Mouse (Mus musculus) testis, adult 2 months (tissue): ENCODE results near the gene Nfkb1. TPM values are rescaled to one million over a fixed set of nuclear protein-coding genes. Genes with fewer than 3 reads are reported as not detected.
A peak's percentile ranks its signal among the peaks of the same experiment; 100 is the strongest.

Source experiments
- H3K27ac ChIP-seq: fragments of 200-500 bp; 2 replicates; pipeline ENCODE4 v1.5.1; 2012; ENCODE audit warnings: low read depth, low read length; ENCODE audit not compliant: control insufficient read depth, insufficient read depth
- H3K27me3 ChIP-seq: fragments of 200-500 bp; 2 replicates; pipeline ENCODE4 v1.6.1; 2012; ENCODE audit warnings: mild to moderate bottlenecking, low read length, moderate library complexity; ENCODE audit not compliant: control insufficient read depth, insufficient read depth
- H3K36me3 ChIP-seq: fragments of 200-500 bp; 2 replicates; pipeline ENCODE4 v1.6.1; 2012; ENCODE audit warnings: mild to moderate bottlenecking, low read length; ENCODE audit not compliant: control insufficient read depth, insufficient read depth
- H3K4me1 ChIP-seq: fragments of 200-500 bp; 2 replicates; pipeline ENCODE4 v1.6.1; 2012; ENCODE audit warnings: low read length; ENCODE audit not compliant: control insufficient read depth, insufficient read depth
- H3K4me3 ChIP-seq: fragments of 200-500 bp; 2 replicates; pipeline ENCODE4 v1.5.1; 2012; ENCODE audit warnings: low read depth, mild to moderate bottlenecking, low read length, moderate library complexity, mixed read lengths; ENCODE audit not compliant: control insufficient read depth
- CTCF ChIP-seq: fragments of 200-500 bp; IDR thresholded peaks from 2 replicates; pipeline ENCODE4 v1.5.1; 2012; ENCODE audit warnings: low read depth, mild to moderate bottlenecking, inconsistent platforms, low read length, moderate library complexity; ENCODE audit not compliant: control insufficient read depth, insufficient read depth, insufficient replicate concordance
- POLR2A ChIP-seq: fragments of 200-500 bp; IDR thresholded peaks from 2 replicates; pipeline ENCODE4 v1.6.1; 2012; ENCODE audit warnings: low read depth, mild to moderate bottlenecking, inconsistent platforms, low read length, moderate library complexity; ENCODE audit not compliant: control insufficient read depth
- polyA plus RNA-seq: library from polyadenylated mRNA; depleted of rRNA; stranded (reverse); fragments of >200 nt; gene quantifications from 2 replicates; pipeline ENCODE4 v1.2.3, GENCODE M21; 2012

The Nfkb1 gene
- polyA plus RNA-seq, 1 experiment: 13.4 TPM

- Histone ChIP-seq H3K27ac (no peak overlapping the region), H3K36me3 (no peaks in the 10 kb centered on the region), H3K4me3 (peak overlapping the region; percentile 55), H3K27me3 (no peaks in the 10 kb centered on the region), H3K4me1 (peaks cover 2% of the 10 kb centered on the region)
- TF ChIP-seq CTCF: no peak
- no peak for TF ChIP-seq POLR2A
Measured at GRCm38 (mm10) chr3:135571540-135571939, 119.8 kb downstream of the Nfkb1 start.

GRCm38 (mm10) chr3:135568633-135569032 is 122.7 kb downstream of the Nfkb1 start:
- peaks cover 2% of the 10 kb centered on the region for H3K4me1 ChIP-seq
- no peak overlapping the region for H3K27ac ChIP-seq

GRCm38 (mm10) chr3:135567888-135568287 is 123.5 kb downstream of the Nfkb1 start:
- Histone ChIP-seq H3K27ac (no peak overlapping the region), H3K4me3 (no peak overlapping the region), H3K36me3 (no peaks in the 10 kb centered on the region), H3K4me1 (peaks cover 2% of the 10 kb centered on the region), H3K27me3 (no peaks in the 10 kb centered on the region)
- TF ChIP-seq POLR2A: no peak
- no peak for TF ChIP-seq CTCF

More at GRCm38 (mm10) chr3:135568633-135569032, 122.7 kb downstream of the Nfkb1 start:
- Histone ChIP-seq H3K4me3 (no peak overlapping the region), H3K27me3 (no peaks in the 10 kb centered on the region), H3K36me3 (no peaks in the 10 kb centered on the region)
- TF ChIP-seq CTCF: no peak
- no peak for TF ChIP-seq POLR2A

- Histone ChIP-seq H3K27me3 (no peaks in the 10 kb centered on the region), H3K36me3 (no peaks in the 10 kb centered on the region), H3K27ac (no peak overlapping the region), H3K4me1 (no peaks in the 10 kb centered on the region; the same call in 1 of the 2 replicates), H3K4me3 (no peak overlapping the region)
- TF ChIP-seq CTCF: no peak
- TF ChIP-seq POLR2A: no peak
Measured at GRCm38 (mm10) chr3:135565306-135565705, 126.0 kb downstream of the Nfkb1 start.

GRCm38 (mm10) chr3:135564706-135565105 is 126.6 kb downstream of the Nfkb1 start:
- no peaks in the 10 kb centered on the region for H3K36me3 ChIP-seq
- H3K4me1 ChIP-seq: no peaks in the 10 kb centered on the region; the same call in 1 of the 2 replicates
- H3K4me3 ChIP-seq: no peak overlapping the region
- no peak overlapping the region for H3K27ac ChIP-seq
- no peak for TF ChIP-seq POLR2A
- no peak for TF ChIP-seq CTCF
- no peaks in the 10 kb centered on the region for H3K27me3 ChIP-seq

GRCm38 (mm10) chr3:135563163-135563689 is 128.1 kb downstream of the Nfkb1 start:
- no peak overlapping the region for H3K4me3 ChIP-seq
- H3K36me3 ChIP-seq: no peaks in the 10 kb centered on the region
- TF ChIP-seq CTCF (no peak), POLR2A (no peak)
- no peaks in the 10 kb centered on the region for H3K27me3 ChIP-seq
- no peak overlapping the region for H3K27ac ChIP-seq
- H3K4me1 ChIP-seq: no peaks in the 10 kb centered on the region; the same call in 1 of the 2 replicates

GRCm38 (mm10) chr3:135562036-135562435 is 129.3 kb downstream of the Nfkb1 start:
- TF ChIP-seq CTCF (no peak), POLR2A (no peak)
- Histone ChIP-seq H3K27ac (0 out of 2 replicates have a peak overlapping the region, but pooled peaks have one; percentile 29), H3K36me3 (no peaks in the 10 kb centered on the region), H3K27me3 (no peaks in the 10 kb centered on the region), H3K4me1 (no peaks in the 10 kb centered on the region), H3K4me3 (no peak overlapping the region)

GRCm38 (mm10) chr3:135556851-135557662 is 134.3 kb downstream of the Nfkb1 start:
- H3K27me3 ChIP-seq: no peaks in the 10 kb centered on the region
- TF ChIP-seq CTCF (no peak), POLR2A (no peak)
- no peaks in the 10 kb centered on the region for H3K4me1 ChIP-seq
- H3K36me3 ChIP-seq: no peaks in the 10 kb centered on the region
- no peak overlapping the region for H3K4me3 ChIP-seq
- H3K27ac ChIP-seq: no peak overlapping the region
